Mouse (Mus musculus) left cerebral cortex, adult 9 months (tissue): ENCODE data around the gene Lpin1.
A peak's percentile ranks its signal among the peaks of the same experiment; 100 is the strongest.

ENCODE experiments used
- DNase-seq, 2 experiments: peaks; one replicate each; pipeline ENCODE4 v3.0.0; 2022; ENCODE audit warnings: low spot score in 2 of 2

The Lpin1 gene

GRCm38 (mm10) chr12:16619453-16619852 is 8.7 kb upstream of the Lpin1 start:
- no peak for DNase-seq

GRCm38 (mm10) chr12:16618512-16619274 is 7.9 kb upstream of the Lpin1 start:
- peak; percentile 20 to 62 for DNase-seq

GRCm38 (mm10) chr12:16615738-16616137 is 5.0 kb upstream of the Lpin1 start:
- DNase-seq, result no peak

GRCm38 (mm10) chr12:16614556-16614955 is 3.8 kb upstream of the Lpin1 start:
- no peak for DNase-seq

- peak in 1 of 2 experiments; percentile 59 for DNase-seq
These were observed 5.1 kb downstream of the Lpin1 start for GRCm38 (mm10) chr12:16605624-16606023.

GRCm38 (mm10) chr12:16602271-16602670 is 8.5 kb downstream of the Lpin1 start:
- DNase-seq, result no peak

GRCm38 (mm10) chr12:16600374-16600773 is 10.4 kb downstream of the Lpin1 start:
- DNase-seq, result no peak

- no peak for DNase-seq
These were observed 11.4 kb downstream of the Lpin1 start for GRCm38 (mm10) chr12:16599359-16599758.

GRCm38 (mm10) chr12:16593761-16594160 is 17.0 kb downstream of the Lpin1 start:
- DNase-seq, result no peak

GRCm38 (mm10) chr12:16593014-16593413 is 17.8 kb downstream of the Lpin1 start:
- no peak for DNase-seq

GRCm38 (mm10) chr12:16592451-16592850 is 18.3 kb downstream of the Lpin1 start:
- DNase-seq, result no peak

GRCm38 (mm10) chr12:16591453-16592200 is 19.1 kb downstream of the Lpin1 start:
- DNase-seq, result peak; percentile 52 to 83

- DNase-seq, result no peak
These were observed 20.8 kb downstream of the Lpin1 start for GRCm38 (mm10) chr12:16589966-16590365.

- peak; percentile 39 to 85 for DNase-seq
These were observed 21.4 kb downstream of the Lpin1 start for GRCm38 (mm10) chr12:16589204-16589949.

GRCm38 (mm10) chr12:16588396-16589042 is 22.2 kb downstream of the Lpin1 start:
- peak in 1 of 2 experiments; percentile 58 for DNase-seq

- DNase-seq, result no peak
These were observed 23.0 kb downstream of the Lpin1 start for GRCm38 (mm10) chr12:16587767-16588166.

GRCm38 (mm10) chr12:16587111-16587510 is 23.7 kb downstream of the Lpin1 start:
- no peak for DNase-seq

GRCm38 (mm10) chr12:16584964-16585363 is 25.8 kb downstream of the Lpin1 start:
- no peak for DNase-seq

- no peak for DNase-seq
These were observed 26.6 kb downstream of the Lpin1 start for GRCm38 (mm10) chr12:16584035-16584682.

- DNase-seq, result no peak
These were observed 27.5 kb downstream of the Lpin1 start for GRCm38 (mm10) chr12:16583313-16583712.

GRCm38 (mm10) chr12:16580306-16580705 is 30.5 kb downstream of the Lpin1 start:
- no peak for DNase-seq
